Mouse (Mus musculus): ENCODE measurements at regions not wholly inside any gene's neighbourhood (a gene's known extent, or its start where the extent isn't known, plus 50 kb on each side); places are given as distances from the start of the nearest gene placed in this dataset.
"Not testable (repeated sequence)": the region's sequence is repeated elsewhere in the genome, so short reads cannot be mapped to it uniquely, and the experiment has no call there.

- ATAC-seq (ENCODE audit: low FRiP score); H3K27me3 ChIP-seq; H3K4me1 ChIP-seq; H3K36me3 ChIP-seq; H3K9me3 ChIP-seq (replicated peaks); H3K4me3 ChIP-seq; H3K27ac ChIP-seq; H3K4me2 ChIP-seq (replicated peaks); H3K9ac ChIP-seq: not testable (repeated sequence)
These were observed 360.4 kb downstream of the Trib2 start for GRCm38 (mm10) chr12:15456369-15456768.

- H3K36me3 ChIP-seq, result no peaks in the 10 kb centered on the region
- no peaks in the 10 kb centered on the region for H3K9me3 ChIP-seq (replicated peaks)
- H3K4me2 ChIP-seq (replicated peaks), result no peak overlapping the region
- no peaks in the 10 kb centered on the region for H3K27me3 ChIP-seq
- H3K27ac ChIP-seq, result no peak overlapping the region
- ATAC-seq (ENCODE audit: low FRiP score), result no peak
- 90% methylated on average over 2 of the region's 2 CpGs for WGBS
- H3K9ac ChIP-seq, result no peak overlapping the region
- no peak overlapping the region for H3K4me3 ChIP-seq
- no peaks in the 10 kb centered on the region for H3K4me1 ChIP-seq
These were observed 361.0 kb downstream of the Trib2 start for GRCm38 (mm10) chr12:15455744-15456143.

- H3K4me1 ChIP-seq, result no peaks in the 10 kb centered on the region
- WGBS, result 69% methylated on average over 4 of the region's 4 CpGs
- no peaks in the 10 kb centered on the region for H3K9me3 ChIP-seq (replicated peaks)
- ATAC-seq (ENCODE audit: low FRiP score), result no peak
- H3K4me3 ChIP-seq, result no peak overlapping the region
- H3K4me2 ChIP-seq (replicated peaks), result no peak overlapping the region
- H3K36me3 ChIP-seq, result no peaks in the 10 kb centered on the region
- no peak overlapping the region for H3K9ac ChIP-seq
- no peak overlapping the region for H3K27ac ChIP-seq
- no peaks in the 10 kb centered on the region for H3K27me3 ChIP-seq
These were observed 367.2 kb downstream of the Trib2 start for GRCm38 (mm10) chr12:15449484-15449883.

- H3K4me3 ChIP-seq, result no peak overlapping the region
- 26% methylated on average over 4 of the region's 4 CpGs for WGBS
- H3K9ac ChIP-seq, result no peak overlapping the region
- no peak for ATAC-seq (ENCODE audit: low FRiP score)
- no peaks in the 10 kb centered on the region for H3K4me1 ChIP-seq
- H3K27me3 ChIP-seq, result no peaks in the 10 kb centered on the region
- no peaks in the 10 kb centered on the region for H3K36me3 ChIP-seq
- H3K27ac ChIP-seq, result no peak overlapping the region
- H3K4me2 ChIP-seq (replicated peaks), result no peak overlapping the region
- H3K9me3 ChIP-seq (replicated peaks), result no peaks in the 10 kb centered on the region
These were observed 400.4 kb downstream of the Trib2 start for GRCm38 (mm10) chr12:15416180-15416766.

- WGBS, result 45% methylated on average over 3 of the region's 3 CpGs
- H3K27ac ChIP-seq, result peak overlapping the region; percentile 12; the same call in 1 of the 2 replicates
These were observed 406.3 kb downstream of the Trib2 start for GRCm38 (mm10) chr12:15410419-15410818.

GRCm38 (mm10) chr12:15407577-15407976 is 409.1 kb downstream of the Trib2 start:
- not testable (repeated sequence) for H3K4me3 ChIP-seq
- 77% methylated on average over 3 of the region's 3 CpGs for WGBS

More at GRCm38 (mm10) chr12:15410419-15410818, 406.3 kb downstream of the Trib2 start:
- Histone ChIP-seq H3K9me3 (replicated peaks) (no peaks in the 10 kb centered on the region), H3K36me3 (no peaks in the 10 kb centered on the region), H3K4me1 (no peaks in the 10 kb centered on the region), H3K9ac (no peak overlapping the region), H3K4me3 (no peak overlapping the region), H3K4me2 (replicated peaks) (no peak overlapping the region), H3K27me3 (no peaks in the 10 kb centered on the region)
- ATAC-seq (ENCODE audit: low FRiP score), result peak; percentile 58

GRCm38 (mm10) chr12:15392641-15393040 is 424.1 kb downstream of the Trib2 start:
- H3K36me3 ChIP-seq, result no peaks in the 10 kb centered on the region
- H3K4me1 ChIP-seq, result no peaks in the 10 kb centered on the region
- no peaks in the 10 kb centered on the region for H3K9me3 ChIP-seq (replicated peaks)
- H3K4me2 ChIP-seq (replicated peaks), result no peak overlapping the region
- no peak overlapping the region for H3K27ac ChIP-seq
- no peaks in the 10 kb centered on the region for H3K27me3 ChIP-seq
- ATAC-seq (ENCODE audit: low FRiP score), result no peak
- 86% methylated on average over 3 of the region's 3 CpGs for WGBS
- no peak overlapping the region for H3K9ac ChIP-seq
- no peak overlapping the region for H3K4me3 ChIP-seq

More at GRCm38 (mm10) chr12:15407577-15407976, 409.1 kb downstream of the Trib2 start:
- not testable (repeated sequence) for H3K9ac ChIP-seq; H3K4me2 ChIP-seq (replicated peaks); H3K4me1 ChIP-seq; ATAC-seq (ENCODE audit: low FRiP score); H3K27me3 ChIP-seq; H3K27ac ChIP-seq; H3K36me3 ChIP-seq; H3K9me3 ChIP-seq (replicated peaks)

- Histone ChIP-seq H3K9me3 (replicated peaks) (no peaks in the 10 kb centered on the region), H3K27ac (no peak overlapping the region), H3K36me3 (no peaks in the 10 kb centered on the region), H3K4me2 (replicated peaks) (no peak overlapping the region), H3K27me3 (no peaks in the 10 kb centered on the region), H3K4me1 (no peaks in the 10 kb centered on the region), H3K4me3 (no peak overlapping the region), H3K9ac (no peak overlapping the region)
- WGBS, result 90% methylated on average over 1 of the region's 1 CpGs
- no peak for ATAC-seq (ENCODE audit: low FRiP score)
These were observed 428.1 kb downstream of the Trib2 start for GRCm38 (mm10) chr12:15388574-15388973.

GRCm38 (mm10) chr12:15357808-15358207 is 458.9 kb downstream of the Trib2 start:
- WGBS, result 68% methylated on average over 1 of the region's 1 CpGs
- Histone ChIP-seq H3K4me2 (replicated peaks) (no peak overlapping the region), H3K27me3 (no peaks in the 10 kb centered on the region)

GRCm38 (mm10) chr12:15320697-15321449 is 495.8 kb downstream of the Trib2 start:
- ATAC-seq (ENCODE audit: low FRiP score), result no peak
- Histone ChIP-seq H3K4me2 (replicated peaks) (no peak overlapping the region), H3K4me3 (no peak overlapping the region), H3K9me3 (replicated peaks) (no peaks in the 10 kb centered on the region), H3K4me1 (no peaks in the 10 kb centered on the region), H3K27ac (no peak overlapping the region), H3K9ac (no peak overlapping the region), H3K36me3 (no peaks in the 10 kb centered on the region), H3K27me3 (no peaks in the 10 kb centered on the region)
- WGBS, result 74% methylated on average over 5 of the region's 5 CpGs

More at GRCm38 (mm10) chr12:15357808-15358207, 458.9 kb downstream of the Trib2 start:
- Histone ChIP-seq H3K36me3 (no peaks in the 10 kb centered on the region), H3K9me3 (replicated peaks) (no peaks in the 10 kb centered on the region), H3K27ac (no peak overlapping the region), H3K4me1 (no peaks in the 10 kb centered on the region), H3K9ac (no peak overlapping the region), H3K4me3 (no peak overlapping the region)
- no peak for ATAC-seq (ENCODE audit: low FRiP score)

GRCm38 (mm10) chr12:15319647-15320046 is 497.1 kb downstream of the Trib2 start:
- WGBS, result 76% methylated on average over 1 of the region's 1 CpGs
- ATAC-seq (ENCODE audit: low FRiP score), result no peak

GRCm38 (mm10) chr12:15294898-15295297 is 521.8 kb downstream of the Trib2 start:
- 84% methylated on average over 2 of the region's 2 CpGs for WGBS
- Histone ChIP-seq H3K36me3 (no peaks in the 10 kb centered on the region), H3K9ac (no peak overlapping the region), H3K4me1 (no peaks in the 10 kb centered on the region), H3K27ac (no peak overlapping the region), H3K4me3 (no peak overlapping the region), H3K27me3 (no peaks in the 10 kb centered on the region), H3K4me2 (replicated peaks) (no peak overlapping the region), H3K9me3 (replicated peaks) (no peaks in the 10 kb centered on the region)
- no peak for ATAC-seq (ENCODE audit: low FRiP score)

More at GRCm38 (mm10) chr12:15319647-15320046, 497.1 kb downstream of the Trib2 start:
- Histone ChIP-seq H3K4me1 (no peaks in the 10 kb centered on the region), H3K4me2 (replicated peaks) (no peak overlapping the region), H3K9ac (no peak overlapping the region), H3K36me3 (no peaks in the 10 kb centered on the region), H3K4me3 (no peak overlapping the region), H3K27ac (no peak overlapping the region), H3K9me3 (replicated peaks) (no peaks in the 10 kb centered on the region), H3K27me3 (no peaks in the 10 kb centered on the region)

GRCm38 (mm10) chr12:15262165-15262564 is 554.6 kb downstream of the Trib2 start:
- no peaks in the 10 kb centered on the region for H3K36me3 ChIP-seq
- ATAC-seq (ENCODE audit: low FRiP score), result no peak
- 88% methylated on average over 1 of the region's 1 CpGs for WGBS
- H3K9me3 ChIP-seq (replicated peaks), result no peaks in the 10 kb centered on the region
- no peak overlapping the region for H3K4me2 ChIP-seq (replicated peaks)
- H3K27ac ChIP-seq, result no peak overlapping the region
- H3K4me3 ChIP-seq, result no peak overlapping the region
- H3K27me3 ChIP-seq, result no peaks in the 10 kb centered on the region
- no peaks in the 10 kb centered on the region for H3K4me1 ChIP-seq
- H3K9ac ChIP-seq, result no peak overlapping the region

Data from hindbrain, embryonic 12.5 days (tissue).